Mouse (Mus musculus) embryonic facial prominence, embryonic 15.5 days (tissue): ENCODE measurements around the gene Wfdc18. TPM values are rescaled to one million over a fixed set of nuclear protein-coding genes. Genes with fewer than 3 reads are reported as not detected.

Experiments used
- ATAC-seq: fragments of 200-750 bp; cut with Nextera tagmentation; 2 replicates; pipeline ENCODE4 v1.8.0; 2017; ENCODE audit warnings: low read depth, moderate TSS enrichment; ENCODE audit not compliant: insufficient number of reproducible peaks, low FRiP score, low TSS enrichment
- H3K27ac ChIP-seq: fragments of 300-500 bp; sonication (generic); replicated peaks from 2 replicates; pipeline ENCODE4 v1.5.1; 2015; ENCODE audit warnings: mild to moderate bottlenecking, inconsistent platforms
- H3K27me3 ChIP-seq: fragments of 300-500 bp; sonication (generic); 2 replicates; pipeline ENCODE4 v1.6.1; 2015; ENCODE audit warnings: inconsistent platforms
- H3K36me3 ChIP-seq: fragments of 300-500 bp; sonication (generic); 2 replicates; pipeline ENCODE4 v1.6.1; 2015; ENCODE audit warnings: mild to moderate bottlenecking, inconsistent platforms
- H3K4me1 ChIP-seq: fragments of 300-500 bp; sonication (generic); 2 replicates; pipeline ENCODE4 v1.6.1; 2015; ENCODE audit warnings: inconsistent platforms
- H3K4me2 ChIP-seq: fragments of 300-500 bp; sonication (generic); replicated peaks from 2 replicates; pipeline ENCODE4 v1.6.1; 2015; ENCODE audit warnings: mild to moderate bottlenecking, inconsistent platforms
- H3K4me3 ChIP-seq: fragments of 300-500 bp; sonication (generic); replicated peaks from 2 replicates; pipeline ENCODE4 v1.5.1; 2015; ENCODE audit warnings: mild to moderate bottlenecking, inconsistent platforms
- H3K9ac ChIP-seq: fragments of 300-500 bp; sonication (generic); 2 replicates; pipeline ENCODE4 v1.6.1; 2015; ENCODE audit warnings: inconsistent platforms
- H3K9me3 ChIP-seq: fragments of 300-500 bp; sonication (generic); replicated peaks from 2 replicates; pipeline ENCODE4 v1.6.1; 2016; ENCODE audit warnings: inconsistent platforms
- WGBS: fragments of 180-500 bp; shearing (Covaris S2); methylation state at CpG from one replicate; pipeline ENCODE4 v1.1.7; 2015; 5-methylcytosine and 5-hydroxymethylcytosine counted together
- polyA plus RNA-seq: library from polyadenylated mRNA; unstranded; fragments of >200 nt; fragmentation: Nextera tagmentation; extraction: Ambion mirVana; gene quantifications from 2 replicates; pipeline ENCODE4 v1.2.1, GENCODE M21; 2015

The Wfdc18 gene
- polyA plus RNA-seq, 1 experiment from 2014 or later, result 16.8 TPM

- H3K36me3 ChIP-seq, result no peaks in the 10 kb centered on the region
- H3K27me3 ChIP-seq, result peaks cover 23% of the 10 kb centered on the region; the same call in 1 of the 2 replicates
- H3K9ac ChIP-seq, result no peak overlapping the region
- no peaks in the 10 kb centered on the region for H3K4me1 ChIP-seq
- WGBS, result 75% methylated on average over 3 of the region's 3 CpGs
- H3K4me2 ChIP-seq, result no peak overlapping the region
- H3K9me3 ChIP-seq, result no peaks in the 10 kb centered on the region
- no peak for ATAC-seq
- H3K27ac ChIP-seq, result no peak overlapping the region
- no peak overlapping the region for H3K4me3 ChIP-seq
Observed at GRCm38 (mm10) chr11:83743525-83743924, 34.7 kb downstream of the Wfdc18 start.

GRCm38 (mm10) chr11:83746152-83746551 lies 37.3 kb downstream of the Wfdc18 start:
- no peak for ATAC-seq
- H3K4me2 ChIP-seq, result no peak overlapping the region
- H3K36me3 ChIP-seq, result no peaks in the 10 kb centered on the region
- H3K27me3 ChIP-seq, result peaks cover 18% of the 10 kb centered on the region; the same call in 1 of the 2 replicates
- H3K4me1 ChIP-seq, result no peaks in the 10 kb centered on the region
- no peak overlapping the region for H3K4me3 ChIP-seq
- H3K9me3 ChIP-seq, result no peaks in the 10 kb centered on the region
- H3K27ac ChIP-seq, result no peak overlapping the region
- WGBS, result 34% methylated on average over 4 of the region's 4 CpGs
- H3K9ac ChIP-seq, result no peak overlapping the region

- Histone ChIP-seq H3K27ac (no peak within 1 kb of the TSS), H3K9me3 (no peaks in the 10 kb centered on the region), H3K9ac (no peak within 1 kb of the TSS), H3K4me3 (no peak within 1 kb of the TSS), H3K36me3 (no peaks in the 10 kb centered on the region), H3K27me3 (0 out of 2 replicates have a peak, but pooled peaks cover 12% of the 10 kb centered on the region), H3K4me2 (no peak within 1 kb of the TSS), H3K4me1 (no peaks in the 10 kb centered on the region)
- 63% methylated on average over 5 of the region's 5 CpGs for WGBS
- ATAC-seq, result no peak
Observed at GRCm38 (mm10) chr11:83746681-83747080, 37.9 kb downstream of the Wfdc18 start, which contains the start of gene Wfdc21. Gene Wfdc21 (plus strand): TSS chr11:83746940.

- H3K9ac ChIP-seq, result no peak overlapping the region
- no peak for ATAC-seq
- peaks cover 16% of the 10 kb centered on the region for H3K27me3 ChIP-seq
- H3K4me1 ChIP-seq, result no peaks in the 10 kb centered on the region
- H3K4me2 ChIP-seq, result no peak overlapping the region
- H3K27ac ChIP-seq, result no peak overlapping the region
- H3K36me3 ChIP-seq, result no peaks in the 10 kb centered on the region
- no peak overlapping the region for H3K4me3 ChIP-seq
- WGBS, result 65% methylated on average over 6 of the region's 6 CpGs
- no peaks in the 10 kb centered on the region for H3K9me3 ChIP-seq
Observed at GRCm38 (mm10) chr11:83747376-83748265, 38.8 kb downstream of the Wfdc18 start.

GRCm38 (mm10) chr11:83753581-83754181 lies 44.9 kb downstream of the Wfdc18 start, which contains the start of gene Heatr6:
Gene Heatr6 (plus strand): TSS chr11:83753696.
- H3K27me3 ChIP-seq, result peaks cover 6% of the 10 kb centered on the region
- WGBS, result under 1% methylated on average over 47 of the region's 47 CpGs

GRCm38 (mm10) chr11:83754227-83754626 lies 45.4 kb downstream of the Wfdc18 start:
- WGBS, result 6% methylated on average over 8 of the region's 8 CpGs
- H3K27ac ChIP-seq, result peak overlapping the region; percentile 85

More at GRCm38 (mm10) chr11:83753581-83754181, 44.9 kb downstream of the Wfdc18 start, which contains the start of gene Heatr6:
- peaks cover 8% of the 10 kb centered on the region for H3K4me1 ChIP-seq
- H3K4me3 ChIP-seq, result peak within 1 kb of the TSS; percentile 74
- ATAC-seq, result peak; percentile 94
- peak within 1 kb of the TSS; percentile 85 for H3K27ac ChIP-seq
- peaks cover 26% of the 10 kb centered on the region for H3K36me3 ChIP-seq
- H3K9ac ChIP-seq, result peak within 1 kb of the TSS; percentile 47
- no peaks in the 10 kb centered on the region for H3K9me3 ChIP-seq
- H3K4me2 ChIP-seq, result peak within 1 kb of the TSS; percentile 58

More at GRCm38 (mm10) chr11:83754227-83754626, 45.4 kb downstream of the Wfdc18 start:
- no peak for ATAC-seq
- H3K4me2 ChIP-seq, result peak overlapping the region; percentile 58
- no peaks in the 10 kb centered on the region for H3K9me3 ChIP-seq
- H3K9ac ChIP-seq, result peak overlapping the region; percentile 47
- H3K4me3 ChIP-seq, result peak overlapping the region; percentile 74
- peaks cover 8% of the 10 kb centered on the region for H3K4me1 ChIP-seq
- H3K36me3 ChIP-seq, result peaks cover 31% of the 10 kb centered on the region
- peaks cover 6% of the 10 kb centered on the region for H3K27me3 ChIP-seq

Other genes starting within 250 kb of the Wfdc18 start
- 2.6 and 3.2 TPM in 2 replicates for gene Mmp28, start 245.9 kb upstream of the Wfdc18 start, polyA plus RNA-seq
- gene Taf15, start 235.9 kb upstream of the Wfdc18 start, polyA plus RNA-seq, result 11.1 and 13.5 TPM in 2 replicates
- gene Heatr9, start 186.8 kb upstream of the Wfdc18 start, polyA plus RNA-seq, result not detected in 2 replicates
- gene Ccl5, start 178.5 kb upstream of the Wfdc18 start, polyA plus RNA-seq, result 0.35 and 0.70 TPM in 2 replicates
- gene Ccl9, start 130.4 kb upstream of the Wfdc18 start, polyA plus RNA-seq, result 7.6 and 8.5 TPM in 2 replicates
- gene Ccl6, start 115.9 kb upstream of the Wfdc18 start, polyA plus RNA-seq, result 5.1 and 5.3 TPM in 2 replicates
- gene Rpl9-ps1, start 63.4 kb upstream of the Wfdc18 start, polyA plus RNA-seq, result not detected in 2 replicates
- 0.96 and 1.1 TPM in 2 replicates for gene Ccl3, start 59.7 kb upstream of the Wfdc18 start, polyA plus RNA-seq
- gene Ccl4, start 46.4 kb upstream of the Wfdc18 start, polyA plus RNA-seq, result 0.44 and 0.63 TPM in 2 replicates
- gene Wfdc17, start 5.0 kb upstream of the Wfdc18 start, polyA plus RNA-seq, result 3.2 and 3.3 TPM in 2 replicates
- gene Wfdc21, start 37.9 kb downstream of the Wfdc18 start, polyA plus RNA-seq, result 0.73 and 1.2 TPM in 2 replicates
- 21.5 and 27.3 TPM in 2 replicates for gene Heatr6, start 44.7 kb downstream of the Wfdc18 start, polyA plus RNA-seq
- not detected in 2 replicates for gene Hnf1b, start 141.0 kb downstream of the Wfdc18 start, polyA plus RNA-seq
- gene Ddx52, start 233.0 kb downstream of the Wfdc18 start, polyA plus RNA-seq, result 27.9 and 28.8 TPM in 2 replicates